19 mouse cellular contexts compared by ENCODE assay signal in the genomic region with DNA sequence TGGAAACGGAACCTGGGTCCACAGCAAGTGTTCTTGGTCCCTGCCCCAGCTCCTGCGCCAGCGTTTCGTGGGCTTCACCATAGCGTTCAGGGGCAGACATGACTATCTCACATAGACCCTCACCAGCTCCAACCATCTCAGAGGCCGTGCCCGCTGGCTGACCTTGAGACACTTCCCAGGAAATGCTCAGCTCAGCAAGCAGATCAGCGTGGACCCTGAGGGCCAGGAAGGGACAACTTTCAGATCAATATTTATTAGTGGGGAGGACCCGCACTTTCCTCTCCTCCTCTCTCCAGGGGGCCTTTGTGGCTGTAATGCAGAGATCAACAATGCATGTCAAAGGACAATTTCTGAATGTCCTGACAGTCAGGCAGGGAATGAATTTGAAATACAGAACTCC. TPM values are rescaled to one million over a fixed set of nuclear protein-coding genes. Genes with fewer than 3 reads are reported as not detected.
"Had no signal": no experiment of that assay in that cellular context is flagged by ENCODE, and none has a peak within 500 bp of the region (broad histone marks: within the 10 kb centered on the region; RNA-seq: fewer than 3 reads in every experiment).

No protein-coding gene starts in this region.

- H3K4me1 ChIP-seq: neural tube, embryonic 12.5 days; neural tube, embryonic 13.5 days; neural tube, embryonic 15.5 days; stomach, embryonic 15.5 days had no signal

- H3K36me3 ChIP-seq: neural tube, embryonic 12.5 days; neural tube, embryonic 13.5 days; neural tube, embryonic 15.5 days; stomach, embryonic 15.5 days had no signal

- H3K9ac ChIP-seq: neural tube, embryonic 12.5 days; neural tube, embryonic 13.5 days; neural tube, embryonic 15.5 days; stomach, embryonic 15.5 days had no signal

- DNase-seq: retina, postnatal 1 day; right cerebral cortex, adult 18-20 months; right cerebral cortex, postnatal 14 days; right cerebral cortex, postnatal 25 days; right cerebral cortex, postnatal 4 days; thymus, adult 18-20 months; thymus, adult 2 months; thymus, postnatal 14 days; thymus, postnatal 25 days; thymus, postnatal 36 days; thymus, postnatal 4 days had no signal

- H3K27me3 ChIP-seq: neural tube, embryonic 12.5 days; neural tube, embryonic 13.5 days; stomach, embryonic 15.5 days had no signal

- H3K27ac ChIP-seq: neural tube, embryonic 12.5 days; neural tube, embryonic 13.5 days; neural tube, embryonic 15.5 days; stomach, embryonic 15.5 days; stomach, postnatal 0 days had no signal

- H3K4me2 ChIP-seq: neural tube, embryonic 12.5 days; neural tube, embryonic 13.5 days; neural tube, embryonic 15.5 days; stomach, embryonic 15.5 days had no signal

- H3K4me3 ChIP-seq: neural tube, embryonic 12.5 days; neural tube, embryonic 13.5 days; neural tube, embryonic 15.5 days; stomach, embryonic 15.5 days had no signal

- H3K9me3 ChIP-seq: neural tube, embryonic 12.5 days; neural tube, embryonic 13.5 days; neural tube, embryonic 15.5 days; stomach, embryonic 15.5 days had no signal

RNA-seq across cellular contexts. Expression of gene 1700016H13Rik, which starts 9.1 kb away (rescaled TPM):
- polyA plus RNA-seq: neural tube, embryonic 13.5 days; neural tube, embryonic 14.5 days; small intestine, adult 2 months; spleen, adult 2 months had no signal
